Mouse (Mus musculus): ENCODE results near the gene Pabpc4. TPM values are rescaled to one million over a fixed set of nuclear protein-coding genes. Genes with fewer than 3 reads are reported as not detected.
A peak's percentile ranks its signal among the peaks of the same experiment; 100 is the strongest.
"Not testable (repeated sequence)": the region's sequence is repeated elsewhere in the genome, so short reads cannot be mapped to it uniquely, and the experiment has no call there.

Pabpc4 gene
- polyA plus RNA-seq, 1 experiment from 2014 or later, result 56.2 TPM

GRCm38 (mm10) chr4:123260071-123260746, 1.9 kb upstream of the Pabpc4 start:
- H3K27ac ChIP-seq (replicated peaks; ENCODE audit: low read depth, low read length), result no peak overlapping the region
- ATAC-seq (ENCODE audit: insufficient number of reproducible peaks, low FRiP score, low TSS enrichment, low read depth), result peak; percentile 73
- no peak overlapping the region for H3K9ac ChIP-seq (ENCODE audit: low read length)
- H3K4me3 ChIP-seq (ENCODE audit: low read depth, low read length), result no peak overlapping the region
- H3K4me2 ChIP-seq (ENCODE audit: low read depth, severe bottlenecking), result no peak overlapping the region
- no peaks in the 10 kb centered on the region for H3K27me3 ChIP-seq (ENCODE audit: control insufficient read depth, insufficient read depth, low read length)
- peaks cover 4% of the 10 kb centered on the region for H3K4me1 ChIP-seq (ENCODE audit: control insufficient read depth, insufficient read depth, low read length)
- whole genome bisulfite sequencing, result 34% methylated on average over 8 of the region's 8 CpGs
- DNase-seq (ENCODE audit: low spot score), result peak; percentile 65
- H3K36me3 ChIP-seq (ENCODE audit: control insufficient read depth, insufficient read depth, low read length), result no peaks in the 10 kb centered on the region
- no peaks in the 10 kb centered on the region for H3K9me3 ChIP-seq (ENCODE audit: control insufficient read depth, low read length)

DNA sequence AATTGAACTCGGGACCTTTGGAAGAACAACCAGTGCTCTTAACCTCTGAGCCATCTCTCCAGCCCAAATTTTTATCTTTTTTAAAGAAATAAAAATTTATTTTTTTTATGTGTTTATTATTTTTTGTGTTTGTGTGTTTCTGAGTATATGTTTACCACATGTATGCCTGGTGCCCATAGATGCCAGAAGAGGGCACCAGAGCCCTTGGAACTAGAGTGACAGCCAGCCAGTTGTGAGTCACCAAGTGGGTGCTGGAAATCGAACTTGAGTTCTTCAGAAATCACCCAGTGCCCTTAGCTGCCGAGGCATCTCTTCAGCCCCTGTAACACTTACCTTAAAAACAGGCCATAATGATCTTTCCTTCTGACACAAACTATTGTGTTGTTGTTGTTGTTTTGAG, 8.9 kb downstream of the Pabpc4 start:
- Histone ChIP-seq H3K9me3 (ENCODE audit: control insufficient read depth, low read length) (no peaks in the 10 kb centered on the region), H3K4me3 (ENCODE audit: low read depth, low read length) (no peak overlapping the region), H3K36me3 (ENCODE audit: control insufficient read depth, insufficient read depth, low read length) (no peaks in the 10 kb centered on the region), H3K4me2 (ENCODE audit: low read depth, severe bottlenecking) (no peak overlapping the region), H3K4me1 (ENCODE audit: control insufficient read depth, insufficient read depth, low read length) (no peaks in the 10 kb centered on the region), H3K27me3 (ENCODE audit: control insufficient read depth, insufficient read depth, low read length) (no peaks in the 10 kb centered on the region), H3K9ac (ENCODE audit: low read length) (no peak overlapping the region), H3K27ac (replicated peaks; ENCODE audit: low read depth, low read length) (no peak overlapping the region)
- 90% methylated on average over 3 of the region's 3 CpGs for WGBS
- DNase-seq (ENCODE audit: low spot score) (no peak), ATAC-seq (ENCODE audit: insufficient number of reproducible peaks, low FRiP score, low TSS enrichment, low read depth) (no peak)

DNA sequence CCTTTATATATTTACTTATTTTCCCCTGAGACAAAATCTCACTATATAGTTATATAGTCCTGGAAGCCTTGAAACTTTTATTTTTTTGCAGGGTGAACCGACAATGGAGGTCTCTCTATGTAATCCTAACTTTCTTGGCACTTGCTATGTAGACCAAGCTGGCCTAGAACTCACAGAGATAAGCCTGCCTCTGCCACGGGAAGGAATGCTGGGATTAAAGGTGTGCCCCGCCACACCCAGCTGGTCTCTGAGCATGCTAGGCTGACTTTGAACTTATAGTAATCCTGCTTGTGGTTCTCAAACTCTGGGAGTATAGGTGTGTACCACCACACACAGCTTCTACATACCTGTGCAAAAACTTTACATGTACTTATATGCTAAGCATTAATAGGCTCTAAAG, 18.0 kb downstream of the Pabpc4 start:
- Histone ChIP-seq H3K27me3 (ENCODE audit: control insufficient read depth, insufficient read depth, low read length) (no peaks in the 10 kb centered on the region), H3K27ac (replicated peaks; ENCODE audit: low read depth, low read length) (no peak overlapping the region), H3K9me3 (ENCODE audit: control insufficient read depth, low read length) (no peaks in the 10 kb centered on the region), H3K4me3 (ENCODE audit: low read depth, low read length) (no peak overlapping the region), H3K36me3 (ENCODE audit: control insufficient read depth, insufficient read depth, low read length) (no peaks in the 10 kb centered on the region), H3K4me2 (ENCODE audit: low read depth, severe bottlenecking) (no peak overlapping the region), H3K9ac (ENCODE audit: low read length) (no peak overlapping the region), H3K4me1 (ENCODE audit: control insufficient read depth, insufficient read depth, low read length) (peaks cover 12% of the 10 kb centered on the region)
- WGBS, result 75% methylated on average over 3 of the region's 3 CpGs
- DNase-seq (ENCODE audit: low spot score) (no peak), ATAC-seq (ENCODE audit: insufficient number of reproducible peaks, low FRiP score, low TSS enrichment, low read depth) (no peak)

DNA sequence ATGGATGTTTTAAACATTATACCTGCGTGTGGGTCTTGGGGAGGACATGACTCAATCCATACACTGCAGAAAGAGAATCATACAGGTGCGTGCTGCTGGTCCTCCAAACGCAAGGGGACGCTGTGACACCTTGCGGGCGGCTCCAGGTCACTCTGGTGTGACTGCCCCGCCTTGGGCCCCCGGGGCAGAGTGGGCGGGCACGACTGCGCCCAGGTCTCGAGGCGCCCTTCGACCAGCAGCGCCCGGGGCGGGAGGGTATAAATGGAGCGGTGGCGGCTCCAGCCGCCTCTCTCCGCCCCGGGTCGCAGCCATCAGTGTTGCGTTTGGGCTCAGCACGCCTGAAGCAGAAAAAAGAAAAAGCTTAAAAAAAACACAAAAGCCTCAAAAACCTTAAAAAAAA, 20.3 kb downstream of the Pabpc4 start:
- Histone ChIP-seq H3K27me3 (ENCODE audit: control insufficient read depth, insufficient read depth, low read length) (no peaks in the 10 kb centered on the region), H3K4me1 (ENCODE audit: control insufficient read depth, insufficient read depth, low read length) (peaks cover 16% of the 10 kb centered on the region)
- WGBS, result under 1% methylated on average over 25 of the region's 25 CpGs

DNA sequence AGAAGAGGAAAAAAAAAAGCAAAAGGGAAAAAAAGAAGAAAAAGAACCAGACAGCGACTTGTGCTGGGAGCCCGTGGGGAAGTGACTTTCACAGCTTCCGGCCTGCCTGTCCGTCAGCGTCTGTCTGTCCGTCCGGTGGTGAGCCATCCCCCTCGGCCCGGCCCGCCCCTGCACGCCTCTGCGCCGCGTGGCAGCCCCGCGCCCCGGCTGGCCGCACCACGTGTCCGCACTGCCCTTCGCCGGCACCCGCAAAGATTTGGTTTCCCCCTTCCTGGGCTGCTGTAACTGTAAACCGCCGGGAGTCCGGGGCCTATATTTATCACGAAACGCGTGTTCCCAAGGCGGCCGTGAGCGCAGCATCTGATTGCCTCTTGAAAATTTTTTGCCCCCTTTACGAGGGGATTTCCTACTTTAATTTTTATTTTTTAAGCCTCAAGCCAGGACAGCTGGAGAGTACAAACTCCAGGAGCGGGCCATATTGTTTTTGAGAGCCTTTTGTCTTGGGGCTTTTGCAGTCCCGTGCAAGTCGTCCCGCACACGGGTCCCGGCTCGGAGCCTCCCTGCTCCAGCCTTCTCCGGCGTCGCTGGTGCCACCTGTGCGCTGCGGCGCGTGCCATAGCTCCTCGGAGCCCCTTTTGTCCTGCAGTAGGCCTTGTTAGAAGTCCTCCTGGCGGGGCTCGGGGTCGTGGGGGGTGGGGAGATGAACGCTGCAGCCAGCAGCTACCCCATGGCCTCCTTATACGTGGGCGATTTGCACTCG, 20.9 kb downstream of the Pabpc4 start:
- H3K9me3 ChIP-seq (ENCODE audit: control insufficient read depth, low read length); H3K27ac ChIP-seq (replicated peaks; ENCODE audit: low read depth, low read length): not testable (repeated sequence)

More for the DNA sequence above, 20.3 kb downstream of the Pabpc4 start:
- Histone ChIP-seq H3K4me2 (ENCODE audit: low read depth, severe bottlenecking) (peak overlapping the region; percentile 89), H3K27ac (replicated peaks; ENCODE audit: low read depth, low read length) (no peak overlapping the region), H3K4me3 (ENCODE audit: low read depth, low read length) (peak overlapping the region; percentile 41), H3K9ac (ENCODE audit: low read length) (peak overlapping the region; percentile 37; the same call in 1 of the 2 replicates), H3K9me3 (ENCODE audit: control insufficient read depth, low read length) (no peaks in the 10 kb centered on the region), H3K36me3 (ENCODE audit: control insufficient read depth, insufficient read depth, low read length) (no peaks in the 10 kb centered on the region)
- DNase-seq (ENCODE audit: low spot score), result peak; percentile 95
- peak; percentile 93 for ATAC-seq (ENCODE audit: insufficient number of reproducible peaks, low FRiP score, low TSS enrichment, low read depth)

GRCm38 (mm10) chr4:123283675-123284064, 21.5 kb downstream of the Pabpc4 start:
- H3K4me3 ChIP-seq (ENCODE audit: low read depth, low read length), result peak overlapping the region; percentile 41
- not testable (repeated sequence) for ATAC-seq (ENCODE audit: insufficient number of reproducible peaks, low FRiP score, low TSS enrichment, low read depth); H3K27me3 ChIP-seq (ENCODE audit: control insufficient read depth, insufficient read depth, low read length); H3K36me3 ChIP-seq (ENCODE audit: control insufficient read depth, insufficient read depth, low read length); H3K27ac ChIP-seq (replicated peaks; ENCODE audit: low read depth, low read length); H3K9me3 ChIP-seq (ENCODE audit: control insufficient read depth, low read length)
- peak overlapping the region; percentile 47 for H3K9ac ChIP-seq (ENCODE audit: low read length)
- H3K4me1 ChIP-seq (ENCODE audit: control insufficient read depth, insufficient read depth, low read length), result peaks cover 16% of the 10 kb centered on the region
- peak; percentile 42 for DNase-seq (ENCODE audit: low spot score)
- under 1% methylated on average over 11 of the region's 15 CpGs for WGBS
- peak overlapping the region; percentile 89 for H3K4me2 ChIP-seq (ENCODE audit: low read depth, severe bottlenecking)

More for the DNA sequence above, 20.9 kb downstream of the Pabpc4 start:
- DNase-seq (ENCODE audit: low spot score), result peak; percentile 43
- WGBS, result under 1% methylated on average over 29 of the region's 55 CpGs
- H3K36me3 ChIP-seq (ENCODE audit: control insufficient read depth, insufficient read depth, low read length); H3K27me3 ChIP-seq (ENCODE audit: control insufficient read depth, insufficient read depth, low read length): not testable (repeated sequence)
- peak overlapping the region; percentile 47 for H3K9ac ChIP-seq (ENCODE audit: low read length)
- H3K4me1 ChIP-seq (ENCODE audit: control insufficient read depth, insufficient read depth, low read length), result peaks cover 16% of the 10 kb centered on the region
- ATAC-seq (ENCODE audit: insufficient number of reproducible peaks, low FRiP score, low TSS enrichment, low read depth), result peak; percentile 45; the same call in 1 of the 2 replicates
- H3K4me2 ChIP-seq (ENCODE audit: low read depth, severe bottlenecking), result peak overlapping the region; percentile 89
- H3K4me3 ChIP-seq (ENCODE audit: low read depth, low read length), result peak overlapping the region; percentile 41

DNA sequence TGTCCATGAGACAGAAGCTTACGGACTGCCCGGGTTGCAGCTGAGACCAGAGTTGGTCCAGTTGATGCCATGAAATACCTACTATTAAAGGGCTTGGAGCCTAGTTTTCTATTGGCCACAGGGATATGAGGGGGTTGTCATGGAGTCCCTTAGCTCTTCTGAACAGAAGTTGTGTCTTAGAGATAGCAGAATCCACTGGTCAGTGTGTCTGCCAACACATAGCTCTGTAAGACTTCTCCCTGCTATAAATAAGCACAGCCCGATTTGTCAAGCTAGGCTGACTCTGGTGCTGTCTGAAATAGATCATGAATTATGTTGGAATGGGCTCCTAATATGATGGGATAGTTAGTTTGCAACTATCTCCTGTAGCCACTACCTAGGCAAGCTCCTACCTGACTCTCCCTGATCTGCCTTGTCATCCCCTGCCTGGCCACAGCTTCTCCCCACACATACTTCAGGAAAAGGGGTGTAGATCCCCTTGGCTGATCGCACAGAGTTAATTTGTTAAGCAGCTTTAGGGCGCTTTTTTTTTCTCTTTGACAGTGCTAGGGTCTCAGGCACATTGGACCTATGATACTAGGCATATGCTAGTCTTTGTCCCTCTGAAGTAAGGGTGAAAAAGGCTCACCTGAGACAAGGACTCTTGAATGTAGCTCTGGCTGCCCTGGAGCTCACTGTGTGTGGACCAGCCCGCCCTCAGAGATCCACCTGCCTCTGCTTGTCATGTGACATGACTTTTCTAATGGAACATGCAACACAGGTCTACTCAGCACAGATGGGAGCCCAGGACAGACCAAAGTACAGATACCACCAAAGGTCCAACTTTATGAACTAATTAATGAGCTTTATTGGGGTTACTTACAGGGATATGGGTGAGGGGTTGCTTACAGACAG, 22.8 kb downstream of the Pabpc4 start:
- H3K27me3 ChIP-seq (ENCODE audit: control insufficient read depth, insufficient read depth, low read length), result no peaks in the 10 kb centered on the region
- H3K9ac ChIP-seq (ENCODE audit: low read length), result no peak overlapping the region; the same call in none of the 2 replicates
- peak overlapping the region; percentile 89 for H3K4me2 ChIP-seq (ENCODE audit: low read depth, severe bottlenecking)
- DNase-seq (ENCODE audit: low spot score), result no peak
- H3K9me3 ChIP-seq (ENCODE audit: control insufficient read depth, low read length), result no peaks in the 10 kb centered on the region
- peaks cover 20% of the 10 kb centered on the region for H3K4me1 ChIP-seq (ENCODE audit: control insufficient read depth, insufficient read depth, low read length)
- H3K27ac ChIP-seq (replicated peaks; ENCODE audit: low read depth, low read length), result no peak overlapping the region
- 80% methylated on average over 6 of the region's 6 CpGs for whole genome bisulfite sequencing
- H3K36me3 ChIP-seq (ENCODE audit: control insufficient read depth, insufficient read depth, low read length), result peaks cover 16% of the 10 kb centered on the region
- H3K4me3 ChIP-seq (ENCODE audit: low read depth, low read length), result peak overlapping the region; percentile 41
- no peak for ATAC-seq (ENCODE audit: insufficient number of reproducible peaks, low FRiP score, low TSS enrichment, low read depth)

DNA sequence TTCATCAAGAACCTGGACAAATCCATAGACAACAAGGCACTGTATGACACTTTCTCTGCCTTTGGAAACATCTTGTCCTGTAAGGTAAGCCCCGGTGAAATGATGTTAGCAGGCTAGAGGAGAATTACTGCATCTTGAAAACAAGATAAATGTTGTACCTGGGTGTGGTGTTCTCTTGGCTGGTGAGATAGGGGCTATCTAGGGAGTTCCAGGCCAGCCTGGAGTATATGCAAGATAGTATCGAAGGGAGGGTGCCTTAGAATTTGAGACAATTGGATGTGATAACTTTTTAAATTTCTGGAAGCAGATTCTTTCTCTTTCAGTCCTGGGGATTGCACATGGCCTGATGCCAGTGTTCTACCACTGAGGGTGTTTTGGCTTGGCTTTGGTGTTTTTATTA, 24.6 kb downstream of the Pabpc4 start:
- H3K36me3 ChIP-seq (ENCODE audit: control insufficient read depth, insufficient read depth, low read length), result peaks cover 20% of the 10 kb centered on the region
- DNase-seq (ENCODE audit: low spot score), result no peak
- 86% methylated on average over 2 of the region's 2 CpGs for WGBS

More for the DNA sequence above, 24.6 kb downstream of the Pabpc4 start:
- Histone ChIP-seq H3K9ac (ENCODE audit: low read length) (no peak overlapping the region), H3K4me2 (ENCODE audit: low read depth, severe bottlenecking) (no peak overlapping the region), H3K9me3 (ENCODE audit: control insufficient read depth, low read length) (no peaks in the 10 kb centered on the region), H3K4me1 (ENCODE audit: control insufficient read depth, insufficient read depth, low read length) (peaks cover 20% of the 10 kb centered on the region), H3K4me3 (ENCODE audit: low read depth, low read length) (no peak overlapping the region), H3K27ac (replicated peaks; ENCODE audit: low read depth, low read length) (no peak overlapping the region), H3K27me3 (ENCODE audit: control insufficient read depth, insufficient read depth, low read length) (no peaks in the 10 kb centered on the region)
- no peak for ATAC-seq (ENCODE audit: insufficient number of reproducible peaks, low FRiP score, low TSS enrichment, low read depth)
